Mouse (Mus musculus) MEL (cell line): ENCODE data around the gene Col23a1.

Experiments
- BHLHE40 ChIP-seq: IDR thresholded peaks from 2 replicates; pipeline ENCODE4 v1.6.1; 2012; ENCODE audit warnings: low read depth, mild to moderate bottlenecking, inconsistent platforms, low read length, improper control_type of control experiment, borderline replicate concordance
- CHD1 ChIP-seq: IDR thresholded peaks from 2 replicates; pipeline ENCODE4 v1.6.1; 2012; ENCODE audit warnings: low read depth, mild to moderate bottlenecking, inconsistent platforms, low read length, improper control_type of control experiment
- CTCF ChIP-seq, 3 experiments: IDR thresholded peaks in 2 of 3; conservative IDR thresholded peaks in 1 of 3; 2 replicates each; pipeline ENCODE4 v1.5.1; 2011 to 2012; ENCODE audit warnings: low read length in 3 of 3, low read depth in 2 of 3, mild to moderate bottlenecking in 2 of 3, improper control_type of control experiment in 1 of 3, inconsistent platforms in 1 of 3, mixed read lengths in 1 of 3, moderate library complexity in 1 of 3; ENCODE audit not compliant: control insufficient read depth in 1 of 3, insufficient read depth in 1 of 3, poor library complexity in 1 of 3, severe bottlenecking in 1 of 3
- EP300 ChIP-seq, 2 experiments: IDR thresholded peaks; 2 replicates each; pipeline ENCODE4 v1.6.1; 2011; ENCODE audit warnings: improper control_type of control experiment in 2 of 2, low read length in 2 of 2, low read depth in 1 of 2, mild to moderate bottlenecking in 1 of 2
- GABPA ChIP-seq: IDR thresholded peaks from 2 replicates; pipeline ENCODE4 v1.6.1; 2012; ENCODE audit warnings: low read depth, mild to moderate bottlenecking, inconsistent platforms, low read length, improper control_type of control experiment, moderate library complexity
- GATA1 ChIP-seq: IDR thresholded peaks from 2 replicates; pipeline ENCODE4 v1.6.1; 2011; ENCODE audit warnings: low read depth, low read length, improper control_type of control experiment
- MAFK ChIP-seq: IDR thresholded peaks from 2 replicates; pipeline ENCODE4 v1.6.1; 2011; ENCODE audit warnings: low read depth, mild to moderate bottlenecking, low read length, improper control_type of control experiment, borderline replicate concordance
- MAX ChIP-seq: IDR thresholded peaks from 2 replicates; pipeline ENCODE4 v1.6.1; 2011; ENCODE audit warnings: low read length, improper control_type of control experiment
- NELFE ChIP-seq: IDR thresholded peaks from 2 replicates; pipeline ENCODE4 v1.6.1; 2011; ENCODE audit warnings: low read depth, low read length, improper control_type of control experiment
- POLR2AphosphoS2 ChIP-seq: IDR thresholded peaks from 2 replicates; pipeline ENCODE4 v1.6.1; 2011; ENCODE audit warnings: low read length, improper control_type of control experiment
- POLR2AphosphoS5 ChIP-seq: IDR thresholded peaks from 2 replicates; pipeline ENCODE4 v1.6.1; 2012; ENCODE audit warnings: low read depth, borderline replicate concordance, mild to moderate bottlenecking, inconsistent platforms, low read length, moderate library complexity, mixed read lengths
- RAD21 ChIP-seq: IDR thresholded peaks from 2 replicates; pipeline ENCODE4 v1.6.1; 2011; ENCODE audit warnings: mild to moderate bottlenecking, low read depth, low read length, improper control_type of control experiment
- ZMIZ1 ChIP-seq: IDR thresholded peaks from 2 replicates; pipeline ENCODE4 v1.6.1; 2012; ENCODE audit warnings: low read depth, mild to moderate bottlenecking, inconsistent platforms, low read length, improper control_type of control experiment, moderate library complexity

- TF ChIP-seq MAX (no peak), POLR2AphosphoS5 (no peak), GATA1 (no peak), CTCF (IDR thresholded peaks at IDR 0.05 in 2 of 3, conservative IDR thresholded peaks at IDR 0.05 in 1 of 3; ENCODE audit: control insufficient read depth in 1 of 3, insufficient read depth in 1 of 3, low read depth in 2 of 3, low read length in 3 of 3, poor library complexity in 1 of 3, severe bottlenecking in 1 of 3) (no peak), EP300 (IDR thresholded peaks at IDR 0.05; ENCODE audit: low read depth in 1 of 2, low read length in 2 of 2) (no peak), GABPA (no peak), NELFE (no peak), MAFK (no peak), BHLHE40 (no peak), CHD1 (no peak), ZMIZ1 (no peak), RAD21 (no peak), POLR2AphosphoS2 (no peak)
Measured at GRCm38 (mm10) chr11:51396451-51396850, 106.7 kb downstream of the Col23a1 start.
